Mouse (Mus musculus): ENCODE data around the gene Helz. TPM values are rescaled to one million over a fixed set of nuclear protein-coding genes. Genes with fewer than 3 reads are reported as not detected.

Gene Helz
- polyA plus RNA-seq, 1 experiment = 16.6 TPM

DNA sequence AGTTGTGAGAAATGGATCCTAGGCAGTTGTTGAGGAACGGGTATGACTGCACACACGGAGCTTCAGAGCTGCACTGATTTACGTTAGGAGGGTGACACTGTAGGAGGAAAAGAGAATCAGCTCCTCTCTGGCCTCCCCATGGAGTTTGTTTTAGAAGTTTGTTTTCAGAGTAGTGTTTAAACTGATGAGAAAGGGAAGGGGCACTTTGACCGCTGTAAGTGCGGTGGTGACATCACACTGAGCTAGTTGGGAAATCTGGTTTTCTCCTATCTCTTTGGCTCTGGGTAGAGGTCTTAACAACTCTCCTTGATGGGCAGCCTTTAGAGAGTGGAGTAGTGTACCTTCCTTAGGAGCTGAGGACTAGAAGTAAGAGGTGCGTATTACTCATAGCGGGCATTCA, 58.0 kb downstream of the Helz start:
- no peak for DNase-seq (ENCODE audit: extremely low spot score in 1 of 2, low spot score in 1 of 2)

DNA sequence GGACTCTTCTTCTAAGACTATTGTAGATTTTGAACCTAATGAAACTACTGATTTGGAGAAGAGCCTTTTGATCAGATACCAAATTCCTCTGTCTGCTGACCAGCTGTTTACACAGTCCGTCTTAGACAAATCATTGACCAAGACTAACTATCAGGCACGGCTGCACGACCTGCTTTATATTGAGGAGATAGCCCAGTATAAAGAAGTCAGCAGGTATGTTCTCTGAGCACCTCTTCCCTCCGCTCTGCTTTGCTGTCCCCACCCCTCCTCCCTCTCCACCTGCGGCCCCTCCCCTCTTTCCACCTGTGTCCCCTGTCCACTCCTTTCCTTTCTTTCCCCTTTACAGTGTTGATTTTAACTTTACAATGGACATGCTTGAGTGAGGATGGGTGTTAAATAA, 66.2 kb downstream of the Helz start:
- DNase-seq (ENCODE audit: extremely low spot score in 1 of 2, low spot score in 1 of 2) = no peak

DNA sequence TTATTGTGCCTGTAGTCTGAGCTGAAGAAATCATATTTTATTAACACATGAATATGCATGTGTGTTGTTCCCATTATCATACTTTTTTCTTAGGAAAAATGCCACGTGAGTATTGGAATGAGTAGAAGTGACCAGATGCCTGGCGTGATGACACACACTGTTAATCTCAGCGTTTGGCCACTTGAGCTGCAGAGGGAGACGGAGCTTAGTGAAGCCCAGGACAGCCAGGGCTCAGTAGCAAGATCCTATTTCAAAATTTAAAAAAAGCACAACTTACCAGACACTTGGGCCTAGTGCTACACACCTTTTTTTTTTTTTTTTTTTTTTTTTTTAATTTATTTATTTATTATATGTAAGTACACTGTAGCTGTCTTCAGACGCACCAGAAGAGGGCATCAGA, 68.0 kb downstream of the Helz start:
- DNase-seq (ENCODE audit: extremely low spot score in 1 of 2, low spot score in 1 of 2) = no peak

DNA sequence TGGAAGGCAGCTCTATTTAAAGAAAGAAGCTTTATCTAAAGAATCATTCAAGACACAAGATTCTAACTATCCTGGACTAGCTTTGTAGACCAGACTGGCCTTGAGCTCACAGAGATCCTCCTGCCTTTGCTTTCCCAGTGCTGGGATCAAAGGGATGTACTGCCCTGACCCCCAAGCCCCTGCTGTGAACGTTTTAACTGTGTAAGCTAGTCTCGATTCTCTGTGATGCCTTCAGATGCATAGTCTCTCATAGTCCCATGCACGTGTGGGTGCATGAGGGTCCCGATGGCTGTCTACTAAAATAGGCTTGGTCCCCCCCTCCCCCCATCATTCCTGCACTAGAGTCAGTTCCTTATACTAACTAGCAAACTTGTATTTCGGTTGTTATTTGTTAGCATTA, 70.2 kb downstream of the Helz start:
- DNase-seq (ENCODE audit: extremely low spot score in 1 of 2, low spot score in 1 of 2) = no peak

DNA sequence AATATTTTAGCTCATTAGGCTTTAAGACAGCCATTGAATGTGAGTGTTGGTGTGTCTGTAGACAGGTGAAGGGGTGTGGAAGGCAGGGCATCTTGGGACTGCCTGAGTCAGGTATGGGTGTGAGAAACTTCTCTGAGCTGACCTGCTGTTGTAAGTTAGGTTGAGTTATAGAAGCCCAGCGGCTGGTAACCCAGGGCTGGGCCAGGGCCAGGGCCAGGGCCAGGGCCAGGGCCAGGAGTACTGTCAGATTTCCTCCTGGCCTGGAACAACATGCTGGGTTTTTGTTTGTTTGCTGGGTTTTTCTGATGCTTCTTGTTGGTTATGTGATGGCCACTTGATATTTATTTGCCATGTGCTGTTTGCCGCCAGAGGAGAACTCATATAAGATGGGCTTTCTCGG, 76.9 kb downstream of the Helz start:
- DNase-seq (ENCODE audit: extremely low spot score in 1 of 2, low spot score in 1 of 2) = no peak

DNA sequence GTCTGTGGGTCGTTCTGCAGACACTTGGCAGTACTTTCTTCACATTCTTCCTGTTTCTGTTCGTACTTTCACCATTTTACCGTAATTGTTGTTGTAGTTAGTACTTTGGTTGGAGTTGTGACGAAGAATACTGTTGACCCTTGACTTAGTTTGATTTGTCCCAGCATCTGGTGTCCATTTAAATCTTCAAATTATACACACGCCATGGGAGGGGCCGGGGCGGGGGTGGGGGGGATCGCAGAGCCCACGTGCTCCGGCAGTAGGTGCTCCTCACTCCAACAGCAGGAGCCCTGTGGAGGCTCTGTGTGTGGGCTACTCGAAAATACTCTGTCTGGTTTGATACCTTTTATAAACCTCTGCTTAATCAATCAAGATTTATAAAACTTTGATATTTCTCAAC, 78.0 kb downstream of the Helz start:
- no peak for DNase-seq (ENCODE audit: extremely low spot score in 1 of 2, low spot score in 1 of 2)

DNA sequence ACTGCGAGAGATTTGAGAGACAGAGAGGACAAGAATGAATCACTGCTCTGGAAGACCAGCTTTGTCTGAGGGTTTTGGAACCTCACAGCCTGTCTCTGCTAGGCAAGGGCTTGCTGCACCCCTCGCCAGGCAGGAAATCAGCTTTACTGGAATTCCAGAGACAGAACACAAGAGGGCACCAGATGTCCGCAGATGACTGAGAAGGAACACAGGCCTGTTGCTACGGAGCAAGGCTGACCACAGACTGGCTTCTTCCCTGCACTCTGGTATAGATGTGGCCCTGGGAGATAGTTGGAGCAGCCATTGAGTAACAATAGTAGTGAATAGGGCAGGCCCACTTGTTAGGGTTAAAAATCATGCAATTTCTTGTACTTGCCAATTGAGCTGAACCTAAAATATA, 81.8 kb downstream of the Helz start:
- peak; percentile 28 to 82 for DNase-seq (ENCODE audit: extremely low spot score in 1 of 2, low spot score in 1 of 2)

DNA sequence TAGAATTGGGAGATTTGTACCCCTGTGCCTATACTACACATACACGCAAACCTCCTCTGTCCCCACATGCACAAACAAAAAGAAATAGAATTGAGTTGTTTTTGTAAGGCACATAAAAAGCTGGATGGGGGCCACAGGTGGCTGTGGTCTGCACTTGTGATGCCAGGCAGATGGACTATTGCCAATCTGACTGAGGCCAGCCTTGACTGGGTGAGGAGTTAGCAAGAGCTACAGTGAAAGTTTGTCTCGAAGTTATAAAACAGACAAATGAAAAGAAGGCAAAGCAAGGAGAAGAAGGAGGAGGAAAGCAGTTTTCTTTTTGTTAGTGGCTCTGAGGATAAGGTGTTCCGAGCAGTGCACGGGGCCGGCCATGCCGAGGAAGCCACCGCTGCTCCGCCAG, 82.2 kb downstream of the Helz start:
- DNase-seq (ENCODE audit: extremely low spot score in 1 of 2, low spot score in 1 of 2) = no peak

DNA sequence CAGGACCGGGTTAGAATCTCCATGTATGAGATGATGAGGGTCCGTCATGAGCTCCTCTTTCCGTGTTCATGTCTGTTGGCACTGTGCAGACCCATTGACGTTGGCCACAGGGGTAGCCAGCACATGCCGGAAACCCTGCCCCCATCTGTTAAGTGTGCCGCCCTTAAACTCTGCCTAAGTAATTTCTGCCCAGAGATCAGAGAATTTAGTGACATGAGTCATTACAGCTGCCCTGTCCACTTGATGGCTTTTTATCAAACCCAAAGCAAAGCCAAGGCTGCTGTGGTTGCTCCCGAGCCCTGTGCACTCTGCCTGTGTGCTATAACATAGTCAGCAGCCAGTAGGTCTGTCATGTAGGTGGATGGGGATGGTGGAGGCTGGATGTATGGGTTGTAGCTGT, 83.4 kb downstream of the Helz start:
- no peak for DNase-seq (ENCODE audit: extremely low spot score in 1 of 2, low spot score in 1 of 2)

DNA sequence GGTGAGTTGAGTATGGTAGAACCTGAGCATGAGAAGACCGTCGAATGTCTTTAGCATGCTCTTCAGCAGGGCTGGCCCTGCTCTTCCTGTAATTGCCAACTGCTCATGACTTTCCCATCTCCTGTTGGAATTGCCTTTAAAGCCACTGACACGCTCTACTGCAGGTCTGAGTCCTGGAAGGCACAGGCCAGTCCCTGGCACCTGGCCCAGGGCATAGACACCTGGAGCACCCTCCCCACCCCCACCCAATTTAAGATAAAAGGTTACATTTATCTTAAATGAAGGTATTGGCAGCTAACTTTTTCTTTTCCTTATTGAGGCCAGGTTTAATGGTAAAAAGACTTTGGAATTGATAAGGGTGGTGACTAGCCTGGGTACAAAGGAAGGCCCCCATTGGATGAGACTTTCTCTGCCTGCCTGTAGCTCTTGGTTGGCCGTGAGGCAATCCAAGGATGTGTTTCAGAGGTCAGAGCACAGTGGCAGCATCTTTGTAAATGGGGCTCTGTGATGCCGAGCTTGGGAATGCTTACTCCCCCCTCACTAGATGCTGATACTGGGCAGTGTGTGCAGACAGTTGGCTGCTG, 85.9 kb downstream of the Helz start:
- no peak for DNase-seq (ENCODE audit: extremely low spot score in 1 of 2, low spot score in 1 of 2)

DNA sequence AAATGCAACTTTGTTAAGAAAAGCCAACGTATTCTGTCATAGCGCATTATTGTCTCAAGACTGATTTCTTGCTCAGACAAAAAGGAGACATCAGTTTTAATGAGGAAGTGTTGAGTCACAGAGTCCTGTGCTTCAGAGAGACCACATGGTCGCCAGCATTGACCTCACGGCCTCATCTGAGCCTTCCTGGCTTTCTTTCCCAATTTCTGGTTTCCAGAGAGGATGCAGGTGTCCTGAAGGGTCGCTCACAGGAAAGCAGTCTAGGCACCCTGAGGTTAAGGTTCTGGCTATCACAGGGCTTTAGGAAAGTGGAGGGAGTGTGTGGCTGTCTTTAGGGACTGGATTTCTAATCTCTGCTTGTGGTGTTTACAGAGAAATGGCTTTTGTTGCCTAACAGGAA, 90.4 kb downstream of the Helz start:
- no peak for DNase-seq (ENCODE audit: extremely low spot score in 1 of 2, low spot score in 1 of 2)

DNA sequence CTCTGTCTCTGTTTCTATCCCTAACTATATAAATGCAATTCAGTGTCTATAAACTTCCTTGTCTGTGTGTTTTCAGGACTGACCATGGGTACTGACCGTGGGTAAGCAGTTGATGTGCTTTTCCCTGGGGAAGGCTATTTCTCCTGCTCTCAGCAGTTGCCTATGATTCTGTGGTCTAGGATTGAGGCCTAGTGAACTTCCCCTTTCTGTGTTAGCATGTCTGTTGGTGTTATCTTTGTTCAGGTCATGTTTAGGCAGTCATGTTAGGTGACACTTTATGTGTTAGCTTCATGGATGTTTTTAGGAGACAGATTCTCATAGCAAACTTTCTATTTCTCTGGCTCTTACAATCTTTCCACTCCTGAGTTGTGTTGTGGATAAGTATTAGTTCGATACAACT, 91.9 kb downstream of the Helz start:
- no peak for DNase-seq (ENCODE audit: extremely low spot score in 1 of 2, low spot score in 1 of 2)

DNA sequence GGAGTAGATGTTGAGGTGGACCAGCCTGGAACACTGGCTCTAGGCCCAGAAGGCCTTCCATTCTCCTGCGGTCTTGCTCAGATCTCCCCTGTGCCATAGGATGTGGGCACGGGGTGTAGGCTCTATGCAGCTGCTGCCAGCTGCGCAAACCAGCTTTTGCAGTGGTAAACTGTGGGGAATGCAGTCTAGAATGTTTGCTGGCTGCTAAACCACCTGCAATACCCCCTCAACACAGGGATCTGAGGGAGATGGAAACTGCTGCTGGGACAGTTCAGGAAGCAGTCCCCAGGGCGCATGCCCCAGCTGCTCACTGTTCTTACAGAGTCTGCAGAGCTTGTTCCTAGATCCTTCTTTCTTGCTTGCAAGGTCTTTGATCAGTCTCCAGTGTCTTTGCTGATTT, 96.7 kb downstream of the Helz start:
- DNase-seq (ENCODE audit: extremely low spot score in 1 of 2, low spot score in 1 of 2) = no peak

DNA sequence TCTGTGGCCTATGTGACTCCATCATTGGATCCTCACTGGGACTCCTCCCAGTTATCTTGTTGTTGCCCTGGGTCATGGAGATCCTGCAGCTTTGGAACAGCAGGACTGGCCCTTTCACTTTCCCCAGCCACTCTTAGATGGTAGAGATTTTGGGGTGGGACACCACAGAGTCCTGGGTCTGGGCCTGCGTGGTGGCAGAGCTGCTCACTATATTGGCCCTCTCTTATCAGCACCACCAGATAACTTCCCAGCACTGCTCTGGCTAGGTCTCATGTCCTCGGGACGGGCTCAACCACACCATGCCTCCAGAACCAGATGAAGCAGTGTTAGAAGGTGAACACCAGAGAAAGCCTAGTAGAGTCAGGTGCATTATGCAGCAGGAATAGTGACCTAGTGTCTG, 99.6 kb downstream of the Helz start:
- no peak for DNase-seq (ENCODE audit: extremely low spot score in 1 of 2, low spot score in 1 of 2)

DNA sequence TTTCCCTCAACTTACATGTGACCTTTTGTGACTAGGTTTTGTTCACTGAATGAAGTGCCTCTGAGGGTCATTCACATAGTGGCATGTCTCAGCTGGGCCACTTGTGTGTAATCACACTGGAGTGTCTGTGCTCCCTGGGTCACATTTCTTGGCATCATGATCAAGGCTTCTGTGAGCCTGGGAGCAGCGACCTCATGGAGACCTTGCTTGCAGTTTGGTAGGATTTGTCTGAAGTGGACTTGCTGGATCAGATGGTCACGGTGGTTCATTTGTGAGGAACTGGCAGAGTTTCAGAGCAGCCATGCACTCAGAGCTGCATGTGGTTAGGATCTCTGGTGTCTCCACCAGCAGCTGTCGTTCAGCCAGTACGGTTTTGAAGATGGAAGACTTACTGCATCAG, 100.9 kb downstream of the Helz start:
- no peak for DNase-seq (ENCODE audit: extremely low spot score in 1 of 2, low spot score in 1 of 2)

DNA sequence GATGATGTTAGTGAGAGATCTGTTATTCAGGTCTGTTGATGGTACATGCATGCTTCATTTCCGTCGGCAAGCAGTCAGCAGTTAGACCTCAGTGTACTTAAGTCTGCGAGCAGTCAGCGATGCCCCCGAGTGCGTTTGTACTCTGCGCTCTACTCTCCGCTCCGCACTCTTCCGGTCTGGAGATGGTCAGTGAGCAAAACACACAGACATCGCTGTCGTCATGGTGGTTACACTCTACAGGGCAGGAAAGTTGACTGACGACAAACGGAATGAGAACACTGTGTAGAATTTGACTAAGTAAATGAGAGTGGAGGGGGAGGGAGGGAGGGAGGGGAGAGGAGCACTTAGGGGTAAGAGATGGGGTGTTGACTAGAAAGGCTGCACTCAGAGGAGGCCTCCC, 101.7 kb downstream of the Helz start:
- DNase-seq (ENCODE audit: extremely low spot score in 1 of 2, low spot score in 1 of 2) = no peak

DNA sequence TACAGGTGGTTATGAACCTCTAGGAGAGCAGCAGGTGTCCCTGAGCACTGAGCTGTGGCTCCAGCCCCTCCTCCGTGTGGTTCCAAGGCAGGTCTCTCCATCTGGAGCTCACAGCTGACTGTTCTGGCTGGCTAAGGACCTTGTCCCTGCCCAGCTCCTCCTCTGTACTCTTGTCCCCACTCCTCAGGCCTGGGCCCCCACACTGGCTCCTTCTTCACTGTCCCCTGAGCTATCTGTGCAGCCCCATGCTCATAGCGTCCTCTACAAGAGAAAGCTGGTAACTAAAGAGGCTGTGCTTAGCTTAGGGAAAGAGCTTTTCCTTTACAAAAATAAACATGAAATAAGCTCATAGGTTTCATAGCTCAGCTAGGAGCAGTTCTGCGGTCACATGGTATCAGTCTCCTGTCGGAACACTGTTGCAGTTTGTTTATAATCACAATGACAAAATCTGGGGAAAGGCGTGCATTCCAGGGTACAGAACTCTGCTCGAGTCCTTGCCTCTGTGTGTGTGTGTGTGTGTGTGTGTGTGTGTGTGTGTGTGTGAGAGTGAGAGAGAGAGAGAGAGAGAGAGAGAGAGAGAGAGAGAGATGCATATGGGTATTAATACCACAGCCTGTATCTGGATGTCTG, 102.8 kb downstream of the Helz start:
- DNase-seq (ENCODE audit: extremely low spot score in 1 of 2, low spot score in 1 of 2) = no peak

DNA sequence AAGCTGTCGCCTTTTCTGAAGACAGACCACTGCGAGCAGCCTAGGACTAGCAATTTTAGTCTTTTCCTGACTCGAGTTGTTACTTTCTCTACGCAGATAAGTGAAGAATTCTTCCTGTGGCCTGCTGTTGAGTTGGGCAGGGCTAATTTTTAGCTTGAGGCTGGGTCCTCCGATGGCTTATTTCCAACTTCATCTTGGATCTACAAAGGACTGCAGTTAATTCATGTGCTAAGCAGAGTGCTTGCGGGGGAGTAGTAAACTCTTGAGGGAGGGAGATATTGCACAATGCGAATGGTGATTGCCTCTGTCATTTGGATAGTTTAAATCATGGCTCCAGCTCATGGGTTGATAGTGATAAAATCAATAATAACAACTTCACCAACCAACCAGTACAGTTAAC, 103.7 kb downstream of the Helz start:
- DNase-seq (ENCODE audit: extremely low spot score in 1 of 2, low spot score in 1 of 2) = no peak

DNA sequence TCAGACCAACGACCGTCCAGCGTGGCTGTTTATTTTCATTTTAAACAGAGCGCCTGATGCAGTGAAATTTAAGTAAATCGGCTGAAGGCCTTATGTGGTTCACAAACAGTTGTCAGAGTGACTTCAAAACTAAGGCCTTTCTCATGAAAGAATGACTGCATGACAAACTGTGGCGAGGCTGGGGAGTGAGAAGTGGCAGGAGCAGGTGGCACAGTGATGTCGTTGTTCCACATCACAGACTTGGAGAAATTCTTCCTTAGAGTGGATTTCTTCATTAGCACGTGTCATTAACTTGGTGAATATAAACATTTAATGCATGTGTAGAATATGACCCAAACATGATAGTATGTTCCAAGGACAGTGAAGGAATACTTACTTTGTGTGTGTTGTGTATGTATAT, 104.4 kb downstream of the Helz start:
- DNase-seq (ENCODE audit: extremely low spot score in 1 of 2, low spot score in 1 of 2) = no peak

DNA sequence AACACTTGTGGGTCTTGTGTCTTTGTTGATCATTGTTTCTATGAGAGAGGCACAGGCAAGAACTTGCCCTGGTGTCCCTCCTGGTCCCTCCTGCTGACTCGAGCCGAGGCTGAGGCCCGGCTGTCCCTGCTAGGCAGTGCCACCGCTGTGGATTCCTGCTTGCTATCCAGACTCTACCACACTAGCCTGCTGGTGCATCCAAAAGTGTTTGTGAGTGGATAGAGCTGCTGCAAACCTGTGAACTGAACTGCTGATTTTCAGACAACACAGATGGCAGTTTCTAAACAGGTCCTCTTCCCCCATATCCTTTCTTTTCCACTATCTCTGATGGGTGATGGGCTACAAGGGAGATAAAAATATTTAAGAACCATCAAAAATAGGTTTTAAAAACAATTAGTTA, 107.8 kb downstream of the Helz start:
- DNase-seq (ENCODE audit: extremely low spot score in 1 of 2, low spot score in 1 of 2) = no peak

DNA sequence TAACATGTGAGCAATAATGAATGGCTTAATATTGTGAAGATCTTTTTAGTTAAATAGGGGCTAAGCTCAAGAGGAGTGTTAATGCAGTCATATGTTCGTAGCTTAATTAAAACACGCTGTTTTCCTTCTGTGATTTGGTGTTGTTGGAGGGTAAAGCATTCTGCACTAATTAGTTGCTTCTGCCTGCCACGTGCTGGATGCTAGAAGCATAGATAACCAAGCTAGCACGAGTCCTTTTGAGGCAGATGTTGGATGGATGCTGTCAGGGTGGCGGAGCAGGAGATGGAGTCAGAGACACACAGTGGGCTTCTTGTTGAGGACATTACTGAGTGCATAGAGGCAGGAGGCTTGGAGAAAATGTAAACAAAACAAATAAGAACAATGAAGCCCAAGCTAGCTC, 109.4 kb downstream of the Helz start:
- DNase-seq (ENCODE audit: extremely low spot score in 1 of 2, low spot score in 1 of 2) = no peak

DNA sequence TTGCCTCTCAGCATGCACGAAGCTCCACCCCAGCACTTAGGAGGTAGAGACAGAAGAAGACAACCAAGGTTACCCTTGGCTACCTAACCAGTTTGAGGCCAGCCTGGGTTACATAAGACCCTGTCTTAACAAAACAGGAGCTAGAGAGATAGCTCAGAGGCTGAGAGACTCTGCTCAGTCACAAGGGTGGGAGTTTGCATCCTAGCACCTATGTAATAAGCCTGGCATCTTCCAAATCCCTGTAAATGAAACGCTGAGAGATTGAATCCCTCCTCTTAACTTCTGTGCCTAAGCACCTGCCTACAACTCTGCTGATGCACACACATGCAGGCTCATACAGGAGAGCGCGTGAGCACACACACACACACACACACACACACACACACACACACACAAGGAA, 112.7 kb downstream of the Helz start:
- no peak for DNase-seq (ENCODE audit: extremely low spot score in 1 of 2, low spot score in 1 of 2)

DNA sequence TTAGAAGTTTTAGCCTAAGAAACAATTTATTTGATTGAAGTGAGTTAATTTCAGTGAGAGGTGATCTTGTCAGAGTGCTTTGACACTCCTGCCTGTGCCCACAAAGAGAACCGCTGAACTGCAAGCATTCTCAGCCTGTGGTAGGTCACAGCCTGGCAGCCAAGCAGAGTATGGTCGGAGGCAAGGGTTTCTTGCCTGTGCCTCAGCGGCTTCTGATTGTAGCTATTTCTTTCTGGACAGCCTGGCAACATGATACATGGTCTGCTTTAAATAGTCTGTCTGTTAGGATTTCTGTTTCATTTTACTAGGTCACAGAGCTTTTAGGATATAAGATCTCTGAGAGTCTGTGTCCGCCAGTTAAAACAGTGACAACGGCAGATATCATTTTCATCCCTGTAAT, 114.9 kb downstream of the Helz start:
- no peak for DNase-seq (ENCODE audit: extremely low spot score in 1 of 2, low spot score in 1 of 2)

Measured in frontal cortex, adult 2 months (tissue).